Mouse (Mus musculus): Measurements from ENCODE around the gene Socs5. TPM values are rescaled to one million over a fixed set of nuclear protein-coding genes. Genes with fewer than 3 reads are reported as not detected.

Socs5 gene
- total RNA-seq, 4 experiments from 2014 or later: 96.3 to 116 (median 104) TPM

DNA sequence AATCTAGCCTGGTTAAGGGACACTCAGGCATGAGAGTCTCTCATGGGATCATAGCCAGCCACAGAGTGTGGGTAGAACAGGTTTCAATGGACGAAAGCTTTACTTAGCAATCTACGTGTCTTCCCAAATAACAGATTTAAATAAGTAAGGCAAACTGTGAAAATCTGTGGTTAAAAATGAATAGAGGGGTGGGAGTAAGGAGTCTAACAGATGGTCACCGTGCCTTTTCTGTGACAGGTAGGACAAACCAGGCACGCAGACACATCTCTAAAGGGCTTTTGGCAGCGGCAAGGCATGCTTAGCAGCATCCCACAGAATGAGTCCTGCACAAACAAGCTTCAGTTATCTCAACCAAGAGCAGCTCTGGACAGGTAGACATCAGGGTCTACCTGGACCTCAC is 59.9 kb downstream of the Socs5 start:
- DNase-seq (ENCODE audit: low spot score in 2 of 2): no peak

DNA sequence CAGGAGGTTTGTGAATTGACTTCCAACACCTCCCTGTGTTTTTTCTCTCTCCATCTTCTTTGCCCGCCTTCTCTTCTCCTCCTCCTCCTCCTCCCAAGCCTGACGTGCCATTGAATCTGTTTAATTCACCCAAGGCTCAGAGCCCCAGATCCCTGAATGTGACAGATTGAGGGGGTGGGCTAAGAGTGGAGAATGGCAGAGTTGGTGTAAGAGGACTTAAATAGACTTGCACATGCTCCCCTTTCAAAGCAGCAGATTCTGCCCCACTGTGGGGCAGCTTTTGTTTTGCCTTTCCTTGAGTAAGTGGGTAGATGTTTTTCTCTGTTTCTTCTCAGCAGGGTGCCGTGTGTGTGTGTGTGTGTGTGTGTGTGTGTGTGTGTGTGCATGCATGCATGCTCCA is 61.6 kb downstream of the Socs5 start:
- peak; percentile 8 to 30 for DNase-seq (ENCODE audit: low spot score in 2 of 2)

DNA sequence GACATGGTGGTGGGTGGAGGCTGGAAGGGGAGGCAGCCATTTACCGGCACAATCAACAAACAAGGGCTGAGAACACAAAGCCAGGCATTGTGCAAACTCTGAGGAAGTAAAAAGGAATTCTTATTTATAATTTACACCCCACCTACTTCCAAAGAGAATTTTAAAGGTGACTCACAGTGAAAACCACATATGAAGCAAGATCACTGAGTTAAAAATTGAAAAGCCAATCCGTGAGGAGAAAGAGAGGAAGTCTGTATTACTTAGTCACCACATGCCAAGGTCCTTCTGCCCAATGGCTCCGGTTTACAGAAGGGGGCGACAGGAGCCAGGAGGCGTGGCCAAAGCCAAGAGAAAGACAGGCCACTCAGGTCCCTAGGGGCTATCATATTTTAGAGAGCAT is 62.9 kb downstream of the Socs5 start:
- no peak for DNase-seq (ENCODE audit: low spot score in 2 of 2)

DNA sequence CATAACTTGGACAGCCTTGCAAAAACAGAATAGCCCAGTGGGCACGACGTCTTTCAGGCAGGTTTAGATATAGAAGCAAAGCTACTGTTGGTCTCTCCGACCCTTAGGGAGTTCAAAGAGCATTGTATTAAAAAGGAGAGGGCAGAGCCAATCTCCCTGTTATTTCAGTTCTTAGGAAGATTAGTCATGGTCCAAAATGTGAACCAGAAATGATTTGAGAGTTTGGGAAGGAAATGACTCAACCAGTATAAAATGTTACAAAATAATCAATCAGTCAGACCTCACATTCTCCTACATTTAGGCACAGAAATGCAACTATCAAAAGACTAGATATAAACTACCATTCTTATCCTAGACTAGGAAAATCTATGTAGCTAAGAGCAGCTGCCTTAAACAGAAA is 64.6 kb downstream of the Socs5 start:
- DNase-seq (ENCODE audit: low spot score in 2 of 2): no peak

DNA sequence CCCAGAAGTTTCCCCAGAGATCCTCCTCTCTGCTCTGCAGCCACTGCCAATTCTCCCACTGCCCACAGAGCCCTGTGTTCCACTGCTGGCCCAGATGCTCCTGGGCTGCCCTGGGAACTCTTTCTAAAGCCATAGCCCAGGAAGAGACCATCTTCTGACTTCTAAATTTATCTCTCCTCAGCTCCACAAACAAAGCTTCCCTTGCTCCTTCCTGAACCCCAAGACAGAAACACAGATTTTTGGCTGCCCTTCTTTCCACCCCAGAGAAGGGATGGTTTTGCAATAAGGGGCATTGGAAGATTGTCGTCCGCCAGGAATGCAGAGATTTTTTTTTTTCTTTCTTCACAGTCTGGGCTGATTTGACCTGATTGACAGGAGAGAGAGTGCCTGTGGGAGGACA is 66.5 kb downstream of the Socs5 start:
- DNase-seq (ENCODE audit: low spot score in 2 of 2): no peak

DNA sequence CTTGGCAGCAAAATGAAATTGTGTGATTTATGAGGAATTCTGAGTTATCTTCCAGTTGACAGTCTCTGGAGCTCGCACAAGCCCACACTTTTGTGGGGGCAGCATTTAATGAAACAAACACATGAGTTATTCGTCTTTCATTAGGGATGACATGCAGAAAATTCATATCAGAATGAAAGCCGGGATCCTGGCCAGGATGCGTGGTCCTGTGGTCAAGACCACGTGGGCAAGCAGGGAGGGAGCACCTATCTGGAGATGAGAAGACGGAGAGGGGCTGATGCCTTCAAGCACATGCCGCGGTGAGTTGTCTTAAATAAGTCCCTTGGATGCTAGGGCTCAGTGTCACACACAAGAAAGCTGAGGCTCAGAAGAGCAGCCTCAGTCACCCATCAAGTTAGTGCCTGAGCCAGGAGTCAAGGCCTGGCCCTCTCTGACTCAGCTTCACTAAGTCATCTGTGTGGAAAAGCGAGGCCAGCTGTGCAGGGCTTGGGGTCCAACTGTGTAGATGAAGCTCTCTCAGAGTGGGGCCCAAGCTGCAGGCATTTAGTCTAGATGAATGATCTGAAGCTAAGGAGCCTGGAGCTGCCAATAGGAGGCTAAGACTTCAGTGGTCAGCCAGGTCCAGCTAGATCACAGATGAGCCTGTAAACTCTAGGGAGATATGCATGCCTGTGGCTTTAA is 67.3 kb downstream of the Socs5 start:
- DNase-seq (ENCODE audit: low spot score in 2 of 2): peak in 1 of 2 experiments; percentile 23

DNA sequence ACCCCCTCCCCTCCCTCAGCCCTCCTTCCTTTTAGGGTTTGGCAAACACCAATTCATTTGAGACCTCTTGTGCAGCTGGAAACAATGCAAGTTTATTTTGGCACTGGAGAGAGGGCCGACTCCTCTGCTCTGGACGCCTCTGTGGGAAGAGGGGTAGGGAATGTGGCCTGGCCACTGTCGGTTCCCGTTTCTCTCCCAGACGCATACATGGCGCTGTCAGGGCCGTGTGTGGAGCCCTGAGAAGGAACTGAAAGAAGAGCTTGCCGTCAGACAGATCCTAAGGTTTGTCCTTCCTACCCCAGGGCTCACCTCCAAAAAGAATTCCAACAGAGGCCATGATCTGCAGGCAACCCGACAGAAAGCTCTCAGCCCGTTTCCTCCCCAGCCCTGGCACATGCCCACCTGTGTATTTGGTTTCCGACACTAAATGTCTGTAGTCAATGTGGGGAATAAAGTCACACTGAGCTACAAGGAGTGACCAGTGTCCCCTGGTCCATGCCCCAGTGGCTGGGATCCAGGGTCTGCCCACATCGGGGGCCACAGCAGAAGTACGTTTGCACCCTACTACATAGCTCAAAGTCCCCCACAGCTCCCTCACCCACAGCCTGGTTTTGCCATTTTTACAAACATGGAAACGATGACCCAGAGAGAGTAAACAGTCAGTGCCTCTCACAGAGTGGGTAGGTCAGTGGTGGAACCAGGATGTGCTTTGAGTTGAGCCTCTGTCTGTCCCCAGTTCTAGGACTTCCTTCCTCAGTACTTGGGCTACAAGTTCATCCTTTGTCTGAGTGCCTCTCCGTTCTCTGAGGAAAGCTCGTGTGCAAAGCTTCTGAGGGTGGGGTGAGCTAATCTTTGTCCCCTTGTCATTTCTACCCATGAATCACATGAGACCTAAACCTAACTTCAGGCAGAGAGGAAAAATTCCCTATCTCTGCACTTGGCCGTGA is 68.9 kb downstream of the Socs5 start:
- no peak for DNase-seq (ENCODE audit: low spot score in 2 of 2)

DNA sequence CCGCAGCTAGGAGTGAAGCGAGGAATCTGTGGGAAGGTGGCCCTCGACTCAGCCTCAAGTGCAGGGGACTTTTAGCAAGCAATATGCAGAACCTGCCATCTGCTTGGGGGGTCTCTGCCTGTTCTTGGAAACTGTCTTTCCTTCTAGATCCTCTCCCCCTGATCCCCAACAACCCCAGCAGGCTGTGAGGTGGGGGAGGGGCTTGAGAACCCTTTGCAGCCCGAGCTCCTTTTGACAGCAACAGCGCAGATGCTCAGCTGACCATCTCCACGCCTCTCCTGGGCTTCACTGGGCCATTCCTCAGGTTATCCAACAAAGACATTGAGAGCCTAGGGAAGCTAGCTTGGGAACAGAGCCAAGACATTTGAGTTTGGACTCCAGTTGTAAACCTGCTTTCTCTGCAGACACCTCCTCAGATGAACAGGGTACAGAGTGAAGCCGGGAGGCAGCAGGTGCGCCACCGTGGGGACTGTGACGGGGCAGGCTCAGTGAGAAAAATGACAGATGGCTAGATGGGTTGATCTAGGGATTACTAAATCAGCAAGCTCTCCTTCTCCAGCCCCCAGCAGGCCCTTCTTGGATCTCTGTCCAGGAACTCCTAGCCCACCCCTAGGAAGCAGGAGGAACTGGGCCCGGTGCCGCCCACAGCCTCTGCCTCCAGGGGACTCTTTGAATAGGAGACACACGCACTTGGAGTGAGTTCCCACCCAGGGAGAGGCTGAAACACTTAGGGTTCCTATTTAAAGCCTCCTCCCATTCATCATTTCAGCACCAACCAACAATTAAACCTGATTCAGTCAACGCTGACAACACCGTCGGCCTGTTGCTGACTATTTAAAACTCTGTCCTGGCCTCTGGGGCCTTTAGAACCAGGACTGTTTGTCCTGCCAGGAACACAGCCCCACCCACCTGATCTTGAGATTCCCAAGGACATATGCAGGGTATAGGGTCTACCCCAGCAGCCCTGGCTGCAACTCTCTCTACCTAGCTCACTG is 71.4 kb downstream of the Socs5 start:
- peak in 1 of 2 experiments; percentile 25 for DNase-seq (ENCODE audit: low spot score in 2 of 2)

DNA sequence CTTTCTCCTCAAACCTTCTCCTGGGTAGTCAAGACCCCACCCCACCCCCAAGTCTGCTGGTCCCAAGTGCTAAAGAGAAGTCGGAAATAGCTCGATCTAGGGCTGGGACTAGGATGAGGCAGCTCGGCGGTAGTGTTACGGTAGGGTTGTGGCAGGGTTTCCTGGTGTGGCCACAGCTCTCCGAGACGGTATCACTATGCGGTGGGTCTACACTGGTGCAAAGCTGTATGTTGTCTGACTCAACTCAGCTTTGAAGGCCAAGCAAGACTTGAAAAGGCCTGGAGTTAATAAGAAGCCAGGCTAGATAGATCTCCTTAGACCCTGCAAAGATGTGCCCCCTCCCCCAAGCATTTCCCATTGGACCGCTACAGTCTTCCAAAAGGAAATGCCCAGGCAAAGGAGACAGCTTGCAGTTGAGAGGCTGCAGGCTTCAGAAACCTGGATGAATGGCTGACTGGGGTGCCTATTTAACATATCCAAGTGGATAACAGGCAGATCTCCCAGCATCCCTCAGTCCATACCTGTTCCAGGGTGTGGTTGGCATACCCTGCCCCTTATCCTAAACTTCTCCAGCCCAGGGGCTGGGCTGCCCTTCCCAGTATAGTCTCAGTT is 72.6 kb downstream of the Socs5 start:
- no peak for DNase-seq (ENCODE audit: low spot score in 2 of 2)

DNA sequence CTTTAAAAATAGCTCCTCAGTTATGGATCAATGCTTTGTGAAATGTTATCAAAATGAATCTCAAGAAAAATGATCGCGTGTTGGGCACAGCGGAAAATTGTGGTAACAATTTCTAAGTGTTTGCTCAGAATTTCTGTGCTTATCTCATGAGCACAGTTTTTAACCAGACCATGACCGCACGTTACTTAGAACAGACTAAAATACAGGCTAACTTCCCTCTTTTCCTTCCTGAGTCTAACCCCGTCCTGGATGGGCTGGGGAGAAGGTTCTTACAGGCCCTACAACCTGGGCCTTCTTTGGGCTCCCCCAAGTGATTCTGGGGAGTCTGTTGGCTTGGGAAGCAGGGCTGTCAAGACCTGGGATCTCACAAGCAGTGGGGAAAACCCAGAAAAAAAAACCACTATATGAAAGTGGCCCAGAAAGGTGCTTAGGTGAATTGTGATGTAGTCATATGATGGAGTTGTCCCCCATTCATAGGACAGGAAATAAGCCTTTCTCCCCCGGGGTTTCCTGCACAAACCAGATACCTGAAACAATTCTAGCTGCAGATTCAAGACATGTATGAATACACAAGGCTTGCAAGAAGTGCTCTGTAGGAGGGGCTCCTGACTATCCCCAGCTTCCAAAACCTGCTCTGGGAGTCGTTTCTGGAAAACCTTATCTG is 74.3 kb downstream of the Socs5 start:
- no peak for DNase-seq (ENCODE audit: low spot score in 2 of 2)

DNA sequence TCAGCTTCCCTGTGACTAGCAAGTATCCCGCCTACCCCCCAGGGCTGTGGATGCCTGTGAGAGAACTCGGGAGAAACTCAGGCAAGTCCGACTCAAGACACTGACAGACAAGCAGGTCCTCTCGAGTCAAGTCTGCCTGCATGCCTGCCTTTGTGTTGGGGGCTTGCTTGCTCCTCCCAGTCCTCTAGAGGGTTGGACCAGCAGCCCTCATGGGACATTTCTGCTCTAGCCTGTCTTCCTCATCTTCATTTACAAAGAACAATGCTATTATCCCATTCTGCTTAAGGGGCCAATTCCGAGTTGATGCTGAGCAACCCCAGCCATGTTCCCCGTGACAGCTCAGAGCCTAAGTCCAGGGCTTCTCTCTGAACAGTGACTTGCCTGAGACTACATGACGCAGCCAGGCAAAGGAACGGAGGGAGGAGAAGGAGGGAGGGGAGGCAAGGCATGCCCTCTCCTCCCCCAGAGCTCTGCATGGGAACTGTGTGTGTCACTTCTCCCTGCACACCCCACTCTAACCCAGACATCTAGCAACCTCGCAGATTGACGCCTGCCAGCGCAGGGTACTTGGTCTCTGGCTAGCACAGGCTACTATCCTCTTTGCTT is 78.1 kb downstream of the Socs5 start:
- no peak for DNase-seq (ENCODE audit: low spot score in 2 of 2)

DNA sequence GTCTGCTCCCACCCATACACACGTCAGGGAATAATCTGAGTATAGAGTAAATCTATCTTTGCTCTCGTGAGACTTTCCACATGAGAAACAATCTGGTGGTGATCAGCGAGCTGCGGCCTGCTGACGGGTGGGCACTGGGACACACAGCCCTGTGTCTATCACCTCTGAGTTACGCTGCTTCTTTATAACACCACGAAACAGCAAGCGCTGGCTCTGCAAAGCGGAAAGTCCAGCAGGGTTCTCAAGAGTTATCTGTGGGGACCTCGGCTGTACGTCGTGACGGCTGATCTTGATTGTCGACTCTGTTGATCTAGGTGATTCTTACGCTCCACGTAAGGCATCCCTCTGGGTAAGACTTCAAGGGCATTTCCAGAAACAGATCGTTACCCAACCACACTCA is 79.5 kb downstream of the Socs5 start:
- no peak for DNase-seq (ENCODE audit: low spot score in 2 of 2)

Small RNA genes lying within 50 kb of the gene (microRNA-seq; reads per million reads assigned to microRNA genes)
- gene Gm22346: 0 reads per million in 2 experiments

Other genes with a start within 250 kb of the Socs5 start
- gene Tmem247, start 190.3 kb upstream of the Socs5 start, total RNA-seq (2022): not detected
- not detected for gene Atp6v1e2, start 159.8 kb upstream of the Socs5 start, total RNA-seq (2022)
- 10 to 100 TPM; 35.5 to 44.8 (median 42.0) TPM for gene Rhoq, start 144.6 kb upstream of the Socs5 start, total RNA-seq (2022)
- gene Pigf, start 82.3 kb upstream of the Socs5 start, total RNA-seq (2022): 10 to 100 TPM; 17.8 to 23.3 (median 19.6) TPM
- 10 to 100 TPM; 49.9 to 71.9 (median 56.2) TPM for gene Cript, start 82.1 kb upstream of the Socs5 start, total RNA-seq (2022)
- 10 to 100 TPM; 63.8 to 73.0 (median 64.6) TPM for gene Mcfd2, start 158.3 kb downstream of the Socs5 start, total RNA-seq (2022)
- gene Ttc7, start 175.2 kb downstream of the Socs5 start, total RNA-seq (2022): 1 to 10 TPM; 7.8 to 10.0 (median 8.5) TPM

Data from layer of hippocampus, adult 8-10 months (tissue).